Mouse (Mus musculus) CD8-positive naive resting alpha-beta T cell, adult 2 months (primary cell): ENCODE measurements around the gene Kat8.
A peak's percentile ranks its signal among the peaks of the same experiment; 100 is the strongest.
"Not testable (repeated sequence)": the region's sequence is repeated elsewhere in the genome, so short reads cannot be mapped to it uniquely, and the experiment has no call there.

Experiments used
- DNase-seq, 2 experiments: peaks; one replicate each; pipeline ENCODE4 v3.0.0; 2022; ENCODE audit warnings: low read depth in 2 of 2, low spot score in 2 of 2

Kat8 gene

DNA sequence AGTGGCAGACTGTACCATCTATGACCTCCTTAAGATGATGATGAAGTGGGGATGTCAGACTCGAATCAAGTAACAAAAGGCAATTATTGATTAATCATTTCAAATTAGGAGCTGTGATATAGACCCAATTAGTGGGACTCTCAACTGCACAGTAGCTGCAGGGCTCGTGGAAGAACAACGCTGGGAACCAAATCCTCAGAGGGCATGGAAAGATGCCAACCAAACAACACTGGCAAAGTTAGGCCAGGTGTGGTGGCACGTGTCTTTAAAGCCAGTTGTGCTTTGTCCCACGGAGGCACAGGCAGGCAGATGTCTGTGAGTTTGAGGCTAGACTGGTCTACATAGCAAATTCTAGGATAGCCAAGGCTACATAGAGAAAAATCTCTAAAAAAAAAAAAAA lies 18.3 kb downstream of the Kat8 start:
- no peak for DNase-seq

DNA sequence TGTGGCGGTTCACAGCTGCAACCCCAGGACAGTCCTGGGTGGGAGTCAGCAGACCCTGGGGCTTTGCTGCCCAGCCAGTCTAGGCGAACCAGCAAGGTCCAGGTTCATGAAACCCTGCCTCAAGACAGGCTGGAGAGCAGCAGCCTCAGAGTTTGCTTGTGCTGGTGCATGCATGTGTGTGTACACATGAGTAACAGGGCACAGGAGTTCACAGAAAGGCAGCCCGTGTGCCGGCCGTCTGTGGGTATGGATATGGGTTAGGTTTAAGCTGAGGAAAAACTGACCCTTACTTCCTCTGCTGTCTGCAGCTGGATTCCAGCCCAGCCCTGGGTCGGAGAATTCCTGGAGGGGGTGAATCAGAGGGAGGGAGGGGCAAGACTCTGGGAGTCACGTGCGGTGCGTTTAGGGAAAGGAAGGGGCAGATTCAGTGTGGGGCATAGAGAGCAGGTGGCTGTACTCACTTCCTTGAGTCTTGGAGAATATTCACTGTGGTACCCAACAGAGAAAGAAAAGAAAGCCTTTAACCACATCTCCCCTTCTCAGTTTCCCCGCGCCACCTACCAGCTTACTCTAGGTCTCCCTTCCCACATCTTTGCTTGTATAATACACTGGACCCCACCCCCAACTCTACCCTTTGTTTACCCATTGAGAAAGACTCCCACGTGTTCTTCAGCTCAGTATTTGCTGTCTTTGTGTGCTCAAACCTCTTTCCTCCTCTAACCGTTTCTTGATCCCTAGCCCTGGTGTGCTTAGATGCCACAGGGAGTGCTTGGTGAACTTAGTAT lies 19.2 kb downstream of the Kat8 start:
- no peak for DNase-seq

DNA sequence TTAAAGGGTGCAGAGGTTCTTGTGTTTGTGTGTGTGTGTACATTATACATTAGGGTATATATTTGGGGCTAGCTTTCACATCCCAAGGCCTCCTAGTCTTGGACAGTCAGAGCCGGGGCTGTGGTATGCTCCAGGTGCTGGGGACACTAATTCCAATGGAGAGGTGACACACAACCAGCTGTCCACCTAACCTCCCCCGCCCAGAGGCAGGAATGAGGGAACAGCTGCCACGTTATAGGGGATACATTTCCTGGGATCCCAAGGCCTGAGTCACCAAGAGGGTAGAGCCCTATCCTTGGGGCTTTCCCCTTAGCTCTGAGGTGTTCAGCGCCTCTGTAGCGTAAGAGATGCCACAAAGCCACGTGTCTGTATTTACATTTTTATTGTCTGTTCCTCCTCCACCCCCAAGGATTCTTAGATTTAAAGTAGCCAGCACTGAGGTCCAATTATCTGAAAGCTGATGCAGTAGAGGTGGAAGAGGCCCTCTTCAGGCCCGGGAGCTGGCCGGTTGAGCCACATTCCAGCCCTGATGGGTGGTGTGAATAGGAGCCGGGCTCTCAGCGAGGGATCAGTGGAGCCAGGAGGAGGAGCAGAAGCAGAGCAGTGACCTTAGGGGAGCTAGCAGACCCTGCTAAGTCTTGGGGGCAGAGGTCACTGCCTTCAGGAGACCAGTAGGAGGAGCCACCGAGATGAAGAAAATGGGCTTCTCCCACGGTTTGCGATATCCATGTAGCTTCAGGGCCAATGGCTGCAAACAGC lies 20.1 kb downstream of the Kat8 start:
- no peak for DNase-seq

DNA sequence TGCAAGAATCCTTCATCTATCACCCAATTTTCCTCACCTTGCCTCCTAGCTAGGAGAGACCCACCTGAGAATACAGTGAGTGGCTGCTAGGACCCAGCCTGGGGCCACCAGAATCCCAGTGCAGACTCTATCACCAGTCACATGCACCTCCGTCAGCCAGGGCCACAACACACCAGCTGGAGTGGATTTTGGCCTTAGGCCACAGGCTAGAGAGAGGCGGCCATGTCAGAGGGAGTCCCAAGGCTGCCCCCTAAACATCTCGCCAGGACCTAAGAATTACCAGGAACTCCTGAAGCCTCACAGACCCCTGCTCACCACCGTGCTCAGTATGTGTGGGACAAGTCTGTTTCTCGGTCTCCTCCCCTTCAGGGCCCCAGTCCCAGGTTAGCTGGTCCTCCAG lies 21.8 kb downstream of the Kat8 start:
- no peak for DNase-seq

DNA sequence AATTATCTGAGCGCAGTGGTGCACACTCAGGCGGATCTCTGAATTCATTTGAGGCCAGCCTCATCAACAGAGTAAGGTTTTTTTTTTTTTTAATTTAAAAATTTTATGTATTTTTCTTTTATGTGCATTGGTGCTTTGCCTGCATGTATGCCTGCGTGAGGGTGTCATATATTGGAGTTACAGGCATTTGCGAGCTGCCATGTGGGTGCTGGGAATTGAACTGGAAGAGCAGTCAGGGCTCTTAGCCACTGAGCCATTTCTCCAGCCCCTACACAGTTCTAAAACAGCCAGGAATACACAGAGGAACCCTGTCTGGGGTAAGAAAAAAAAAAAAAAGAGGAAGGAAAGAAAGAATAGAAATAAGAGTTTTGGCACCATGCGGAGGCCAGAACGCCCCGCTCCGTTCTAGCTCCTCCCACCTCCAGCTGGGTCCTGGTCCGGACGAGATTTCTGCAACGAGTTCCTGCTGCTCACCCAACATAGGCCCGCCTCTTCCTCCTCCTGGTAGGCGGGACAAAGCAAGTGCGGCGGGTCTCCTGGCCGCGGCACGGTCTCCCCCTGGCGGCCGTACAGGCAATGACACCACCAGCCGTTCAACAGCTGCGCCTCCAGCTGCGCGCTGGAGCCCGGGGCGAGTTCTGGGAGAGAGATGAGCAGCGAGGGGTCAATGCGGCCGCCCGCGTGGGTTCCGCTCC lies 22.9 kb downstream of the Kat8 start:
- DNase-seq = peak; percentile 92 to 93

DNA sequence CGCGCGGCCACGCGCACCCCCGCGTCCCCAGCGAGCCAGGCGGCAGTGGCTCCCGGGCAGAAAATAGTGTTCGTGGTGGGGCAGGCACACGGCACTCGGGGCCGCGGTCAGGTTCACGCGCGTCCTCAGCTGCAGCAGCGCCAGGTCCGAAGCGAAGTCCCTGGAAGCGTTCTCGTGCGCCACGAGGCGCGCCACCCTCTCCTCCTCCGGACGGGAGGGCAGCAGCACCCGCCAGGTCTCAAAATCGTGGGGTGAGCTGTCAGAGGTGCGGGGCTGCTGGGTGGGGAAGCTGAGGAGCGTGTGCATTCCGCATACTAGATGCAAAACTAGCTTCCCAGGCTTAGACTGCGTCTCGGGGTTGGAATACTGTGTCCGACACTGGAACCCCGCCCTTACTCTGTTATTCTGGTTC lies 23.4 kb downstream of the Kat8 start:
- DNase-seq = no peak

DNA sequence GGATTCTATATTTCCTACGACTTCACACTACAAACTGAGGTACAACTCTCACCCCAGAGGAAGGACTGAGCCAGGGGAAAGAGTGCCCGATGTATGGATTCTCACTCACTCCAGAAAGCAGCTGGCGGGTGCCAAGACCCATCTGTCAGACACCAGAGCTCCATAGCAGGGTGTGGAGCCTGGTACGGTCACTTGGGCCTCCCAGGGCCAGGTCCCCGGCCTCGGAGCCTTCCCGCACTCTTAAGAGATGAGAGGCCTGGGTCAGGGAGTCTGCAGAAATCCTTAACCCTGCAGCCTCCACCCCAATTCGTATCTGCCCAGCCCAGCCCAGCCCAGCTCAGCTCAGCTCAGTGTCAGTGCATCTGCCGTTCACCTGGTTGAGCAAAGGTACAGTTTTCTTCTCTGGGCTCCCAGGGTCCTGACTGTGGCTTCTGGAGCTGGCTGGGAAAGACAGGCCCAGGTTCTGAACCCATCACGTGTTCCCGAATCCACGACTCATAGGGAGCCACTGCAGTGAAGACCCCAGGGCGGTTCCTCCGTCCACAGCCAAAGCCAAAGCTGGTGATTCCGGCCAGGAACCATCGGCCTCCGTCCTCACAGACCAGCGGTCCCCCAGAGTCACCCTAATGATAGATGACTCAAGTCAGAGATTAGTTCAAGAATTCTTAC lies 24.0 kb downstream of the Kat8 start:
- DNase-seq = no peak

DNA sequence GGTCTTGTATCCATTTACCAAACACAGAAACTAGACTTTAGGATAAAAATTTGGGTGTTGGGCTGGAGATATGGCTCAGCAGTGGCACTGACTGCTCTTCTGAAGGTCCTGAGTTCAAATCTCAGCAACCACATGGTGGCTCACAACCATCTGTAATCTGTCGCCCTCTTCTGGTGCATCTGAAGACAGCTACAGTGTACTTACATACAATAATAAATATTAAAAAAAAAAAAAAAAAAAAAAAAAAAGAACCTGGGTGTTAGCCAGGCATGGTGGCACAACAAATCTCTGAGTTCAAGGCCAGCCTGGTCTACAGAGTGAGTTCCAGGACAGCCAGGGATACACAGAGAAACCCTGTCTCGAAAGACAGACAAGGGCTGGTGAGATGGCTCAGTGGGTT lies 29.8 kb downstream of the Kat8 start:
- DNase-seq = not testable (repeated sequence)

DNA sequence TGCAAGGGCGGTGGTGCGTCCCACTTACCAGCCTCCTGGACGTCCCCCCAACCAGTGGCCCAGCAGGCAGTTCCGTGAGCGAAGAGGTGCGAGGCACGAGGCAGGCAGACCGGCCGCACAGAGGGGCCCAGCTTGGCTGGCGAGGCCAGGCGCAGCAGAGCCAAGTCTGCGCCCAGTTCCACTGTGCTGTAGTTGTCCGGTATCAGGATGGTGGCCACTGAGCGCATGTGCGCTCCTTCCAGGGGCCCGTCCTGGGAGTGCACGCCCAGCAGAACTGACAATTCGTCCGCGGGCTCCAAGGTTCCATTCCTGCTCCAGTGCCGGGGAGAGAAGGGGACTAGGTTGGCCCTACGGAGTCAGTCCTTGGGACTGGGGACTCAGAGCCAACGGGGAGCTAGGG lies 32.3 kb downstream of the Kat8 start:
- DNase-seq = no peak

DNA sequence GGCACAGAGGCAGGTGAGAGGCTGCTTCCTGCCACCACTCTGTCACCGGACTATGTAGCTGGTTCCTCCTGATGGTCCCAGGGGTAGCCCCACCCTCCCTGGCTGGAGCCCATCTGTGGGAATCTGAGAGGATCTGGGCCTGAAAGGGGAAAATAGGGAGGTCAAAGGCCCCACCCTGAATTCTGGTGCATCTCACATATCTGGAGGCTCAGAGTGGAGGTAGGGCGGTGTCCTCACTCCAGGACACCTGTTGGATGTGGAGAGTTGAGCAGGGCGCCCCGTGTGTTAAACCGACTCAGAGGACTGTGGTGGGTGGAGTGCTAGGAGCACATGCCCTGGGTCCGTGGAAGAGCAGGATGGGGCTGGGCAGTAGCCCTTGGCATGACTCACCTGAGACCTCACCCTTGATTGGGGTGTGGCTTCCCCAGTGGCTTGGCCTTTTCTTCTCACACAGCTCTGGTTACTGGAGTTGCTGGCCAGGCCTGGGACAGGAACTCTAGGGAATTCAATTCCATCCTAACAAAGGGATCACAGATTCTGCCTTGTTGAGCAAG lies 34.2 kb downstream of the Kat8 start, which contains the start of gene Prss36:
TSS of gene Prss36 (minus strand) at position 256 of the 554 bp plus-strand sequence.
- no peak for DNase-seq

DNA sequence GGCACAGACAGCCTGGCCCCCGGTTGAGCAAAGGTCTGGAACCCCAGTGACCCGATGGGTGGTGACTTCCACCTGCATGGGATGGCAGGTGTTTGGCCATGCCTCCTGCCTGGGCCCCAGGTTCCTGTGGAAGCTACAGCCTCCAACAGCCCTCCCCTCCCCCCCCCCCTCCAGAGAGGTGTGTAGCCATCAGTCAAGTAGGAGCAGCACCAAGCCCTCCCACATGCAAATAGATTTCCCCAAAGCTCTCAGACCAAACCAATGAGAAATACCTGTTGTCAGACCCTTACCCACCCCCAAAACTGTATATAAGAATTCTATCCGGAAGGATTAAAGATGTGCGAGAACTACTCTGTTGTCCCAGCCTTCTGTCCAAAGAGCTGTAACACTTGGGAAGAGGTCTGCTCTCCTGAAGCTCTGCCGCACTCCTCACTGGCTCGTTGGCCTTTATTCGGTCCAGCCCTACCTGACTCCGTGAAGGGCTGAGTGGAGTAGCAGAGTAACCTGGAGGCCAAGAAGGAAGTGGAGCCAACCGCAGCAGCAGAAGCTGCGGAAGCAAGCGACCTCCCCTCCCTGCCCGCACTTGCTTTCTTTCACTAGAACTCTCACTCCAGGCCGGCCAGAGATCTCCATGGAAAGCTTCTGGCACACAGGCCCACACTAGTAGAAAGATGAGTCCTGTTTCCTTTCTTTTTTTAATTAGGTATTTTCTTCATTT lies 40.7 kb downstream of the Kat8 start:
- no peak for DNase-seq

DNA sequence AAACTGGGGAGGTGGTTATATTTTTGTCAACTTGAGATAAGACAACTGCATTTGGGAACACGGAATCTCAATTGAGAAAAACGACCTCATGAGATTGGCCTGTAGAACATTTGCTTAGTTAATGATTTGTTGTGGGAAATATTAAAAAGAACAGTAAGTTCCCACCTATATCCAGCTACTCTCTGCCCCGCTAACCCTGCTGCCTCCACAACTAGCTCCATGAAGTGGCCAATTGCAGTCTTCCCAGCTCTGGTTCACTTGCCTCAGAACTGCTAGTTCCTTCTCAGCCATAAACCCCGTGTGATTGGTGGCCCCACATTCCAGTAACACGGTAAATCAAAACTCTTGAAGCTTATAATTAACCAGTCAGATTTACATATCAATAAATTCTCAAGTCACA lies 47.0 kb downstream of the Kat8 start:
- DNase-seq = no peak

DNA sequence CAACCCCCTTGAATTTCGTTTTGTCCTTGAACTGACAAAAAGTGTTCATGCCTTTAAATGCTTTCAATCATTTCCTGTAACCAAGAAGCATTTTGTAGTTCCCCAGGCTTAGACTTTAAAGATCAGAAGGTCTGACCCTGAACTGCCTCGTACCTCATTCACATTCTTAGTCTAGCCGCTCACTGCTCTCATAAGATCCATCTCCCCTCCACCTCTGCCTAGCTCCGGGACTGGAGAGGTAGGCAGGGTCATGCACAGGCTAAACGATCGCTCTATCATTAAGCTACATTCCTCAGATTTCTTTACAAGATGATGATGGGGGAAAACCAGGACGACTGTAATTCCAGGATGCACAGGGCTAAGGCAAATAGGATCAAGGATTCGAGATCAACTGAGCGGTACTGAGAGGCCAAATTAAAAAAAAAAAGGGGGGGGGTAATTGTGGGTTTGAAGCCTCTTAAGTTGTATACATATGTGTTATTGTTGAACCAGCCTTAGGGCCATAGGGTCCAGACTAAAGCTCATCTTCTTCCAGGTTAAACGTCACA lies 54.1 kb downstream of the Kat8 start:
- DNase-seq = no peak

DNA sequence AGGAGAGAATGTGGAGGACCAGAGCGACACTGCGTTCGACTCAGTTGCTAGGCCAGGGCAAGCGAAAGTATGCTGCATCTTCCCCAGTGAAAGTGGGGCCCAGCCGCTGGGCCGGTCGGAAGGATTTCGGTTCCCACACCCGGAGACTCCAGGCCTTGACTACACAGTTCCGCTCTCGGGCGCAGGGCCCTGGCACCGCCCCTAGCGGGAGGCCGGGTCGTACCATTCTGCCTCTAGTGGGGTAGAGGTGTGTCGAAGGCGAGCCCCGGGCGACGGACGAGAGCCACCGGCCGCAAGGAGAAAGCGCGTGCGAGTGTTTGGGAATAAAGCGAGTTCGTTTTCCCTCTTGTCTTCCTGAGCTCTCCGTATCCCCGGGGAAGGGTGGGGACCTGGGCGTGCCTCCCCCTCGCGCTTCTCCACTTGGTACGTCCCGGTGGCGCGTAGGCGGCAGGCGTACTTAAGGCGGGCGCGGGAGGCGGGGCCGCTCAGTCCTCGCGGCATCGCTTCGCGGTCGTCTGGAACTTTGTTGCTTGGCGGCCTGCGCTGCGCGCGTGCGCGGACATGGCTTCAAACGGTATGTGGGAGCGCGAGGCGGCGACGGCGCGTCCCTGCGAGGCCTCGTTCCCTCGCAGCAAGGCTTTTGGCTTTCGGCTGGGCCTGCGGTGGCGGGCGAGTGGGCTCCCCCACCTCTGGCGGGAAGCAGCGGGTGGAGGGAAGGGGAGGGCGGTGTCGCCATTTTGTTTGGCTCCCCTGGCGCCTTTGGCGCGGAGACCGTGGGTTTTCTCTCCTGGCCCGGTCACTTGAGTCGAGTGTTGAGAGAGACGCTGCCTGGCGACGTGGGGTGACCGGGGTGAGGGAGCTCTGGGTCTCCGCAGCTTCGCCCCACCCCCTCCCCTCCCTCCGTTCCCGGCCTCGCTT lies 54.9 kb downstream of the Kat8 start, which contains the start of gene Fus:
TSS of gene Fus (plus strand) at position 454 of the 918 bp plus-strand sequence.
- peak; percentile 96 to 99 for DNase-seq

DNA sequence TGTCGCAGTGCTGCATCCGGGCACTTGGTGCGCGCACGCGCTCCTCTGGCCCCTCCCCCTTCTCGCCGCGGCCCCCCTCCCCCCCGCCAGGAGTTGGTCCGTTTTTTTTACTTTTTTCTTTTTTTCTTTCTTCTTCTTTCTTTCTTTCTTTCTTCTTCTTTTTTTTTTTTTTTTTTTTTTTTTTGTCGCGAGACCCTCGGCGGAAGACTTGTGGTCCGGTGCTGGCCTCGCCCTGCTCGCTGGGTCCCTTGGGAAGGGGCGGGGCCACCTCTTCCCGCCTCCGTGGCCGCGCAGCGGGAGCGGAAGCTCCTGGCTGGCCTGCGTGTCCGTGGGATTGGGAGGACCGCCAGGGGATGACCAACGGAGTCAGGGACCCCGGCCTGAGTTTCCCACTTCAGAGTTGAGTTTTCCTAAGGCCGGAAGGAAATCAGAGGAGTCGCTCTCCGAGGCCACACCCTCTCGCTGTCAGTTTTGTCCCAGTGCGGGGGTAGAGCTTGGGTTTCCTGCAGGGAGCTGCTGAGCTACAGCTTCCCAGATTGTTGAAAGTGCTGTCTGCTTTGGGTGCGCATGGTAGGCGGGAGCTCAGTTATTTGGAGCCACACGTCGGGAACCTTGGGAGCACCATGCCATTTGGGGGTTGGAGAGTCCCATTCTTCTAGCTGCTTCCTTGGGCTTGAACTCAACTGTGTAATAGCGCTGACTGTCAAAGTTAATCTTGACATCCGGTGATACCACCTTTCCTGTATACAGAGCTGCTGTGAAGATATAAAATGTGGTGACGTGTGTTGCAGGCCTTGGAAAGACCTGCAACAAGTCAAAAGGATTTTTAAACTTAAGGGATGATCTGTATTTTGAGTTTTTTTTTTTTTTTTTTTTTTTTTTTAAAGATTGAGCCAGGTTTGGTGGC lies 55.9 kb downstream of the Kat8 start:
- DNase-seq = peak; percentile 33 to 48

DNA sequence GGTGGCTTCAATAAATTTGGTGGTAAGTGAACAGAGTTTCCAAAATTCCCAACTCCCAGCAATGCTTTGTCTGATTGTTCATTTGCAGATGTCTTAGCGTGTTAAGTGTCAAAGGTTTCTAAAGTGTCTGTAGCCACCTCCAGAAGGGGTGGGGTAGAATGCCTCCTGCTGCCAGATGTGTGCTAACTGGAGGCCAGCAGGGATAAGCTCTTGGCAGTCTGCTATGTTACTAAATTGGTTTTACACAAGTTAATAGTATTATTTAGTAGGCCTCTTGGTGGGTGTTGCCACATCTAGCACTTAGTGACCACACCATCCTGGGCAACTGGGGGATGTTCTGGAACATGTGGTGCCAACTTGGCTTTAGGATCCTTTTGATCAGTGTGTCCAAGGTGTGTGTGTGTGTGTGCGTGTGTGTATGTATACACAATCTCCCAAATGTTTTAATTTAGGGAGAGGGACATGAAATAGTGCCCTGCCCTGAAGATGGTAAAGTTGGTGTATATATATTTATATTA lies 62.2 kb downstream of the Kat8 start:
- no peak for DNase-seq
